Mouse (Mus musculus) layer of hippocampus, postnatal 25 days (tissue): ENCODE data around the gene Tln1. TPM values are rescaled to one million over a fixed set of nuclear protein-coding genes. Genes with fewer than 3 reads are reported as not detected.

Source experiments
- DNase-seq, 2 experiments: peaks; one replicate each; pipeline ENCODE4 v3.0.0; 2022; ENCODE audit warnings: mixed read lengths in 2 of 2, low spot score in 1 of 2; ENCODE audit errors: extremely low spot score in 1 of 2
- total RNA-seq, 2 experiments: library from RNA; stranded (reverse); gene quantifications; 2 replicates each; pipeline ENCODE4 v1.2.3; 2021

Tln1 gene
- total RNA-seq, 2 experiments from 2014 or later, result 40.9 to 47.3 TPM

DNA sequence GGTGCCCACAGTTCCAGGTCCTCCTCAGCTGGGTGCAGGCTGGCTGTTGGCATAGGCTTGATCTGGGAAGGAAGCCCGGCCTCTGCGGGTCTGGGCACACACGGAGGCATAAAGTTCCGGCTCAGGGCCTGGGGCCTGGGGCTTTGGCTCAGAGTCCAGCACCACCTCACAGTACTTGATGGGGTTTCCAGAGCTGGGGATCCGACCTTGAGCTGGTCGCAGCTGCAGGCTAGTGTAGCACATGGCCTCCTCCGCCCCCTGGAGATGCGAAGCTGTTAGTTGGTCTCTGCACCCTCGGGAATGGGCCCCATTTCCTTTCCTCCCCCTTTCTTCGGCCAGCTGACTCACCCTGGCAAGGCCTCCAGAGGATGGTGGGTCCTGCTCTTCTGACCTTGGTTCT, 79.9 kb downstream of the Tln1 start:
- DNase-seq, result no peak

GRCm38 (mm10) chr4:43481894-43482456, 80.5 kb downstream of the Tln1 start:
- DNase-seq, result no peak

Other genes with a start within 250 kb of the Tln1 start
- gene Rusc2, start 180.7 kb downstream of the Tln1 start, total RNA-seq, result 100 to 1,000 TPM; 122 to 123 TPM
- gene Fam166b, start 133.6 kb downstream of the Tln1 start, total RNA-seq, result 1 to 10 TPM in 1 of 2 experiments, under 1 TPM in 1; 0.59 to 3.1 TPM
- 10 to 100 TPM; 74.1 to 77.6 TPM for gene Tesk1, start 120.8 kb downstream of the Tln1 start, total RNA-seq
- gene Cd72, start 108.1 kb downstream of the Tln1 start, total RNA-seq, result under 1 TPM in 1 of 2 experiments, not detected in 1; 0.22 TPM
- not detected for gene Sit1, start 79.0 kb downstream of the Tln1 start, total RNA-seq
- gene Ccdc107, start 69.8 kb downstream of the Tln1 start, total RNA-seq, result 10 to 100 TPM; 23.5 to 28.1 TPM
- under 1 TPM; 0.27 to 0.70 TPM for gene Arhgef39, start 63.0 kb downstream of the Tln1 start, total RNA-seq
- under 1 TPM; 0.22 to 0.35 TPM for gene Car9, start 55.7 kb downstream of the Tln1 start, total RNA-seq
- gene Tpm2, start 38.9 kb downstream of the Tln1 start, total RNA-seq, result 1 to 10 TPM; 5.1 to 5.8 TPM
- 10 to 100 TPM; 58.8 to 71.2 TPM for gene Creb3, start 359 bp downstream of the Tln1 start, total RNA-seq
- 10 to 100 TPM; 40.9 to 42.7 TPM for gene Rgp1, start 16.0 kb upstream of the Tln1 start, total RNA-seq
- 10 to 100 TPM; 60.8 to 64.4 TPM for gene Gba2, start 16.2 kb upstream of the Tln1 start, total RNA-seq
- not detected for gene Msmp, start 21.8 kb upstream of the Tln1 start, total RNA-seq
- 10 to 100 TPM; 44.3 to 58.4 TPM for gene Npr2, start 69.2 kb upstream of the Tln1 start, total RNA-seq
- 1 to 10 TPM; 1.4 to 1.5 TPM for gene Spag8, start 90.9 kb upstream of the Tln1 start, total RNA-seq
- 10 to 100 TPM; 36.6 to 38.8 TPM for gene Hint2, start 93.8 kb upstream of the Tln1 start, total RNA-seq
- gene Tmem8b, start 106.3 kb upstream of the Tln1 start, total RNA-seq, result 10 to 100 TPM; 66.5 to 70.9 TPM
- 1 to 10 TPM; 1.2 to 1.3 TPM for gene Fam221b, start 106.5 kb upstream of the Tln1 start, total RNA-seq
- gene Olfr70, start 138.1 kb upstream of the Tln1 start, total RNA-seq, result not detected
- not detected for gene Olfr71, start 147.6 kb upstream of the Tln1 start, total RNA-seq
- 1 to 10 TPM in 1 of 2 experiments, under 1 TPM in 1; 0.54 to 1.2 TPM for gene Hrct1, start 164.5 kb upstream of the Tln1 start, total RNA-seq
- gene Spaar, start 167.3 kb upstream of the Tln1 start, total RNA-seq, result 1 to 10 TPM in 1 of 2 experiments, under 1 TPM in 1; 0.57 to 1.1 TPM
- not detected for gene Olfr159, start 208.3 kb upstream of the Tln1 start, total RNA-seq